Comparison of ENCODE assay signal across 25 mouse cellular contexts in genomic region chr5:5283756-5284430, GRCm38 (mm10).
"Had no signal": no experiment of that assay in that cellular context is flagged by ENCODE, and none has a peak within 500 bp of the region (broad histone marks: within the 10 kb centered on the region; RNA-seq: fewer than 3 reads in every experiment).

No protein-coding gene starts in this region.

- H3K4me1 ChIP-seq: hindbrain, embryonic 10.5 days; hindbrain, embryonic 12.5 days; hindbrain, embryonic 15.5 days; kidney, embryonic 15.5 days; limb, embryonic 12.5 days had no signal

- H3K27me3 ChIP-seq: heart, embryonic 12.5 days; hindbrain, embryonic 12.5 days; hindbrain, embryonic 15.5 days; kidney, embryonic 15.5 days; limb, embryonic 12.5 days had no signal

- ATAC-seq: forebrain, postnatal 0 days; hindbrain, postnatal 0 days had no signal

- DNase-seq: forebrain, postnatal 0 days; gastrocnemius, postnatal 25 days; heart, adult 18-20 months; heart, postnatal 10 days; heart, postnatal 4 days; kidney, adult 11 months; kidney, adult 2 months; kidney, adult 9 months; kidney, postnatal 14 days; kidney, postnatal 36 days; layer of hippocampus, adult 9-11 months; layer of hippocampus, postnatal 36 days; liver had no signal

- H3K9ac ChIP-seq: forebrain, postnatal 0 days; heart, embryonic 12.5 days; hindbrain, embryonic 12.5 days; hindbrain, embryonic 15.5 days; kidney, embryonic 15.5 days; limb, embryonic 12.5 days had no signal

- H3K9me3 ChIP-seq: heart, embryonic 10.5 days; heart, embryonic 12.5 days; hindbrain, embryonic 10.5 days; hindbrain, embryonic 12.5 days; hindbrain, embryonic 15.5 days; kidney, embryonic 15.5 days; limb, embryonic 10.5 days; limb, embryonic 12.5 days had no signal

- H3K4me3 ChIP-seq: heart, embryonic 10.5 days; heart, embryonic 12.5 days; hindbrain, embryonic 10.5 days; hindbrain, embryonic 12.5 days; hindbrain, embryonic 15.5 days; kidney, embryonic 15.5 days; left cerebral cortex, adult 2 months; limb, embryonic 10.5 days; limb, embryonic 12.5 days had no signal

- H3K36me3 ChIP-seq: heart, embryonic 10.5 days; heart, embryonic 12.5 days; hindbrain, embryonic 10.5 days; hindbrain, embryonic 12.5 days; hindbrain, embryonic 15.5 days; kidney, embryonic 15.5 days; limb, embryonic 10.5 days; limb, embryonic 12.5 days had no signal

- H3K27ac ChIP-seq: heart, embryonic 10.5 days; hindbrain, embryonic 10.5 days; hindbrain, embryonic 12.5 days; hindbrain, embryonic 15.5 days; hindbrain, postnatal 0 days; kidney, embryonic 15.5 days; kidney, postnatal 0 days; left cerebral cortex, adult 2 months; limb, embryonic 10.5 days; limb, embryonic 12.5 days had no signal

- H3K4me2 ChIP-seq: heart, embryonic 12.5 days; hindbrain, embryonic 12.5 days; hindbrain, embryonic 15.5 days; kidney, embryonic 15.5 days; limb, embryonic 12.5 days; liver, embryonic 11.5 days had no signal
